Mouse (Mus musculus) limb, embryonic 11.5 days (tissue): ENCODE measurements around the gene Kif6. TPM values are rescaled to one million over a fixed set of nuclear protein-coding genes. Genes with fewer than 3 reads are reported as not detected.

Experiments used
- ATAC-seq: fragments of 200-750 bp; cut with Nextera tagmentation; 2 replicates; pipeline ENCODE4 v1.8.0; 2017; ENCODE audit warnings: low read depth; ENCODE audit not compliant: insufficient number of reproducible peaks, low FRiP score, low TSS enrichment
- DNase-seq: peaks from one replicate; pipeline ENCODE4 v3.0.0-alpha.2; 2015; ENCODE audit warnings: low spot score
- H3K27ac ChIP-seq: fragments of 300-500 bp; sonication (generic); replicated peaks from 2 replicates; pipeline ENCODE4 v1.5.1; 2014; ENCODE audit warnings: low read depth, mild to moderate bottlenecking, low read length
- H3K27me3 ChIP-seq: fragments of 300-500 bp; sonication (generic); 2 replicates; pipeline ENCODE4 v1.6.1; 2014; ENCODE audit warnings: mild to moderate bottlenecking, low read length, mixed read lengths; ENCODE audit not compliant: control insufficient read depth, insufficient read depth
- H3K36me3 ChIP-seq: fragments of 300-500 bp; sonication (generic); 2 replicates; pipeline ENCODE4 v1.6.1; 2014; ENCODE audit warnings: mild to moderate bottlenecking, low read length, moderate library complexity, mixed read lengths; ENCODE audit not compliant: control insufficient read depth, insufficient read depth
- H3K4me1 ChIP-seq: fragments of 300-500 bp; sonication (generic); 2 replicates; pipeline ENCODE4 v1.6.1; 2014; ENCODE audit warnings: low read length, mixed read lengths; ENCODE audit not compliant: control insufficient read depth, insufficient read depth
- H3K4me2 ChIP-seq: fragments of 300-500 bp; sonication (generic); 2 replicates; pipeline ENCODE4 v1.6.1; 2014; ENCODE audit warnings: low read depth, mild to moderate bottlenecking, moderate library complexity; ENCODE audit not compliant: severe bottlenecking
- H3K4me3 ChIP-seq: fragments of 300-500 bp; sonication (generic); 2 replicates; pipeline ENCODE4 v1.5.1; 2014; ENCODE audit warnings: low read depth, low read length
- H3K9ac ChIP-seq: fragments of 300-500 bp; sonication (generic); 2 replicates; pipeline ENCODE4 v1.6.1; 2014; ENCODE audit warnings: mild to moderate bottlenecking, low read length
- H3K9me3 ChIP-seq: fragments of 300-500 bp; sonication (generic); 2 replicates; pipeline ENCODE4 v1.6.1; 2016; ENCODE audit warnings: low read length; ENCODE audit not compliant: control insufficient read depth
- WGBS: fragments of 180-500 bp; shearing (Covaris S2); extraction: QIAGEN DNeasy Blood & Tissue Kit; methylation state at CpG from one replicate; pipeline ENCODE4 v1.1.7; 2014; 5-methylcytosine and 5-hydroxymethylcytosine counted together
- polyA plus RNA-seq: library from polyadenylated mRNA; unstranded; fragments of >200 nt; fragmentation: Nextera tagmentation; extraction: Ambion mirVana; gene quantifications from 2 replicates; pipeline ENCODE4 v1.2.1, GENCODE M21; 2014

Kif6 gene
- polyA plus RNA-seq, 1 experiment from 2014 or later = 4.9 TPM

DNA sequence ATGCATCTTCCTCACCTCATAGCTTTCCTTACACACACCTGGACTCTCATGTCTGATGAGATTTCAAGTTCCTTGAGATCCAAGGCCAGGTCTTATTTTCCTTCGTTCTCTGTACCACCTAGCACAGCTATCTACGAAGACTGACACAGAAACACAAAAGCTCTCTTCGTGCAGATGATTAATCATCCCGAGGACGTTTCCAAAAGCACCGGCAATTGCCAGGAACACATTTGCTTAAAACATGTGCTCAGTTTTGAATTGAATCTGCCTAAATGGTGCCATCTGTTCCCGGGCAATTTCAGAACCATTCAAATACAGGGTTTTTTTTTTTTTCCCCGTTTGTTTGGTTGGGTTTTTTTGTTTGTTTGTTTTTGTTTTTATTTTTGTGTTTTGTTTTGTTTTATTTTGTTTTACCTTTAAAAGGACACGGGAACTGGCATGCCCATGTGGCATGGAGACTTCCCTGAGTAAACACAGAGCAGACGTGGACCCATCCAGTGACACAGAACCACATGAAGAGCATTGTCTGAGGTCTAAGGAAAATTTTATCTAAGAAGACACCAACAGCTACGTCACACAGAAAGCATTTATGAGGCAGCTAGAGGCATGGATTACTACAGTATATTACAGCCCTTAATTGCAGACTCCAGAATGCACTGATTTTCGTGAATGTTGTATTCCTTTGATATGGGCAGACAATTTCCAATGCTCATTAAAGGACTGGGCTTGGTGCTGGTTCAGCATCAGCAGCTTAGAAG is 88.7 kb downstream of the Kif6 start:
- DNase-seq (no peak), ATAC-seq (no peak)
- Histone ChIP-seq H3K4me2 (no peak overlapping the region), H3K27ac (no peak overlapping the region), H3K4me3 (no peak overlapping the region), H3K4me1 (0 out of 2 replicates have a peak, but pooled peaks cover 2% of the 10 kb centered on the region), H3K36me3 (no peaks in the 10 kb centered on the region), H3K9ac (no peak overlapping the region), H3K27me3 (no peaks in the 10 kb centered on the region), H3K9me3 (no peaks in the 10 kb centered on the region)
- WGBS = 63% methylated on average over 12 of the region's 12 CpGs

DNA sequence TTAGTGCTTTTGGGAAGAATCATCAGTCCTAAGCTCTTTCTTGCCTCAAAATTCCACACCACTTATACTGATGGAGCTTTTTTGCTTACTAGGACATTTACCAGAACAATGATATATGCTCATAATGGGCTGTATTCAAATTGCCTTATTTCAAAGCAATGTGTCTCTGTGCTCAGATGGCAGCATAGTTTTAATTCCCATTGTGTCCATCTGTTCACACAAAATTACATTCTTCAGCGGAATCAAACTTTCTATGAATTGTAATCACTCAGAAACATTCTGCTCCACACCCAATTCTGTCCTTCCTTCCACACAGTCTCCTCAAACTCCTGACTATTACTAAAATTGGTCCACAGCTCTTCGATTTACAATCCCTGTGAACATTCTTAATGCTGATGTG is 94.3 kb downstream of the Kif6 start:
- Histone ChIP-seq H3K9me3 (no peaks in the 10 kb centered on the region), H3K36me3 (no peaks in the 10 kb centered on the region), H3K9ac (no peak overlapping the region), H3K27me3 (no peaks in the 10 kb centered on the region), H3K4me1 (no peaks in the 10 kb centered on the region), H3K4me2 (no peak overlapping the region), H3K27ac (no peak overlapping the region), H3K4me3 (no peak overlapping the region)
- 87% methylated on average over 2 of the region's 2 CpGs for WGBS
- ATAC-seq (no peak), DNase-seq (no peak)

DNA sequence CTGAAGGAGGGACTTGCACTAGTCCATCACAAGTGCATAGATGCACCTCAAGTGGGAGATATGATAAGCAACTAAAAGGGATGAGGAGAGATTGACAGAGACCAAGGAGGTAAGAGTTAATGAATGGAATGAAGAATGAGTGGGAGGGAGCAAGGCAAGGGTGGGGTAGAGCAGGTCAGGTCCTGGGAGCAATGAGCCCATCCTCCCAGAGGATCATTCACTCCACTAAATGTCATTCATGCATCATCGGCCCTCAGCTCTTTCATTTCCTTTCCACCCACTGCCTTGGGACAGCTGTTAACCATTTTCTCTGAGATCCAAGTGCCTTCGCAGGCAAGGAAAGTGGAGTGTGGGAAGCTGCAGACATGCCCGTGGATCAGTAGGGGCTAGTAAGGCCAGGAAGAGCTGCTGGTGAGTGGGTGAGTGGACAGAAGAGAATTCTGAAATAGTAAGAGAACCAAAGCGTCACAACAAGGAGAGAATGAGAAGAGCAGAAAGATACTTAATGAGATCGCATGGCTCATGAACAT is 95.2 kb downstream of the Kif6 start:
- Histone ChIP-seq H3K4me2 (no peak overlapping the region), H3K27me3 (no peaks in the 10 kb centered on the region), H3K27ac (no peak overlapping the region), H3K36me3 (no peaks in the 10 kb centered on the region), H3K9me3 (no peaks in the 10 kb centered on the region), H3K9ac (no peak overlapping the region), H3K4me3 (no peak overlapping the region), H3K4me1 (no peaks in the 10 kb centered on the region)
- 68% methylated on average over 5 of the region's 5 CpGs for WGBS
- no peak for DNase-seq
- ATAC-seq = no peak

DNA sequence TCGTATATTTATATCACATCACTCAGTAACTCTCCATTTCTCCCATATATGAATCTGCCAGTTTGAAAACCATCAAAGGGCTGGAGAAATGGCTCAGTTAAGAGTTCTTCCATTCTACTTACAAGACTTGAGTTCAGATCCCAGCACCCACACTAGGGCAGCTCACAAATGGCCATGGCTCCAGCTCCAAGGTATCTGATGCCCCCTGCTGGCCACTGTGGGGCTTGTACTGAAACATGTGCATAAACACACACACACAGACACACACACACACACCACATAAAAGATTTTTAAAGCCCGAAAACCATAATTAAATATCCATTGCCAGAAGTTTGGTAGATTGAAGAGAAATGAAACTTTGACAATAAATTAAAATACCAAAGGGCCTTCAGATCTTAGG is 111.3 kb downstream of the Kif6 start:
- H3K9ac ChIP-seq = no peak overlapping the region
- H3K27ac ChIP-seq = no peak overlapping the region
- no peaks in the 10 kb centered on the region for H3K9me3 ChIP-seq
- H3K4me1 ChIP-seq = no peaks in the 10 kb centered on the region
- no peaks in the 10 kb centered on the region for H3K36me3 ChIP-seq
- no peaks in the 10 kb centered on the region for H3K27me3 ChIP-seq
- H3K4me2 ChIP-seq = no peak overlapping the region
- 96% methylated on average over 2 of the region's 2 CpGs for WGBS
- ATAC-seq = no peak
- DNase-seq = no peak
- no peak overlapping the region for H3K4me3 ChIP-seq

DNA sequence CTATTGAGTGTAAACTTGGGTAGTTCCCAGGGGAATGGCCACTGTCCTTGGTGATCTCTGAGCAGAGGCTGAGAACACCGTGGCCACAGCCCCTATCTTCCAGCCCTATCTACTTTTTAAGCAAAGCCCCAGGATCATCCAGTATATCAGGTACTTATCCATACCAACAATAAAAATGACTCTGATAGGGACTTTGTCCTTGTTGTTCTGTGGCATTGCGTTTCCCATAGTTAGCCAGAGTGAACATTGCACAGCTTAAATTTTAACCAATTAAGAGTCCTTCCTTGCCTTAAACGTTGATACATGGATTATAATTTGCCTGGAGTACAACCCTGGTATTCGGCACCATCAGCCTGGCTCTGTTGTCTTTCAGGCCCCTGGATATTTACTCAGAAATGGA is 112.0 kb downstream of the Kif6 start:
- DNase-seq (no peak), ATAC-seq (no peak)
- no peaks in the 10 kb centered on the region for H3K36me3 ChIP-seq
- H3K4me3 ChIP-seq = no peak overlapping the region
- no peak overlapping the region for H3K27ac ChIP-seq
- no peaks in the 10 kb centered on the region for H3K9me3 ChIP-seq
- no peak overlapping the region for H3K9ac ChIP-seq
- H3K4me2 ChIP-seq = no peak overlapping the region
- no peaks in the 10 kb centered on the region for H3K4me1 ChIP-seq
- no peaks in the 10 kb centered on the region for H3K27me3 ChIP-seq
- WGBS = 92% methylated on average over 4 of the region's 4 CpGs

DNA sequence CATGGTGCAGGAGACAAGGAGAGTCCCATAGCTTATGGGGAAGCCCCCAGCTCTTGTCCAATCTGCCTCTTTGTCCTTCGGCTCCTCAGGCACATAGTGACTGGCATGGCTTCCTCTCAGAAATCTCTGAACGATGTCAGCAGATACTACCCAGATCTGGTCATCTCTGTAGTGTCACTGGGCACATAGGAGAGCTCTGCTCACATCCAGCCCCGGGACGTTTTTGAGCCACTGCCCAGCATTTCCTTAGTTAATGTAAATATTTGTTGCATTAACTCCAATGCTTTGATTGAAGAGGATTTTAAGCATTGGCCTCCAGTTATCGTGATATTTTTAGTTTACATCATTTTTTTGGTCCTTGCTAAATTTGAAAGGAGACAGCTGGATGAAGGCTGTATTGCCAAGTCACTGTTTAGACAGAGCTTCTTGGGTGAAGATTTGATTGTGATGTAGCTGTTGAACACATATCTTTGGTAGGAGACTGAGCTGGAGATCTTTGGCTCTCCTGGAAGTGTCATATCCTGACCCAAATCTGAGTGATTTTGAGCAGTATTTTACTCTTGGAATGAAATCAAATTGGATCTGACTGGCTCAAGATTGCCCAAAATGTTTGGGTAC is 112.6 kb downstream of the Kif6 start:
- Histone ChIP-seq H3K27me3 (no peaks in the 10 kb centered on the region), H3K4me3 (no peak overlapping the region), H3K4me2 (no peak overlapping the region), H3K9ac (no peak overlapping the region), H3K36me3 (no peaks in the 10 kb centered on the region), H3K4me1 (no peaks in the 10 kb centered on the region), H3K27ac (no peak overlapping the region), H3K9me3 (no peaks in the 10 kb centered on the region)
- ATAC-seq (no peak), DNase-seq (no peak)
- WGBS = 93% methylated on average over 5 of the region's 5 CpGs

DNA sequence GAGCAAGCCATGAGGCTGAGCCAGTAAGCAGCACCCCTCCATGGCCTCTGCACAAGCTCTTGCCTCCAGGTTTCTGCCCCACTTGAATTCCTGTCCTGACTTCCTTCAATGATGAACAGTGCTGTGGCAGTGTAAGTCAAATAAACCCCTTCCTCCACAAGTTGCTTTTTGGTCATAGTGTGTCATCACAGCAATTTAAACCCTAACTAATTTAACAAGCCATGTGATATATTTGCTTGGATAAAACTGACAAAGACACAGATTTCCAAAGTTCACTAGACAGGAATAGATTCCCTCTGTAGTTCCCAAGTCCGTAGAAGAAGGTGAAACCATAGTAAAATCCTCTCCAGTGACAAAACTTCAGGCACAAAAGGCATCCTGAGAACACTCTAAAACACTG is 114.9 kb downstream of the Kif6 start:
- H3K9me3 ChIP-seq = no peaks in the 10 kb centered on the region
- no peak for DNase-seq
- WGBS = 79% methylated on average over 1 of the region's 1 CpGs
- H3K27me3 ChIP-seq = no peaks in the 10 kb centered on the region
- H3K4me2 ChIP-seq = no peak overlapping the region
- no peak for ATAC-seq
- H3K27ac ChIP-seq = no peak overlapping the region
- H3K36me3 ChIP-seq = no peaks in the 10 kb centered on the region
- H3K4me1 ChIP-seq = no peaks in the 10 kb centered on the region
- no peak overlapping the region for H3K4me3 ChIP-seq
- no peak overlapping the region for H3K9ac ChIP-seq

DNA sequence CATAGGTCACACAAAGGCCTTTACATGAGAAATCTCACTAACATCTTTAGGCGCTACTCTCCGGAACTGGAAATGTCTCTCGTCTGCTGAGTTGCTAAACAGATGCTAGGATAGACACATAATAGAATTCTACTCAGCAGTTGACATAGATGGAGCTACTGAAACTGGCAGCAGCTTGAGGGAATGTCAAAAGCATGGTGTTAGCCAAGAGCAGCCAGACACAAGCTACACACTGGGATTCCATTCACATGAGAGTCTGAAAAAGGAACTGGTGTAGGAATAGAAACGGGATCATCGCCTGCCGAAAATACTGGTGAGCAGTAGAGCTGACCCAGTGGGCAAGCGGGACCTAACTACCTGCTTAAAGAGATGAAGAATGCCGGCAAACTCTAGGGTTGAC is 117.8 kb downstream of the Kif6 start:
- 92% methylated on average over 8 of the region's 8 CpGs for WGBS

More for the DNA sequence above, 117.8 kb downstream of the Kif6 start:
- Histone ChIP-seq H3K27me3 (no peaks in the 10 kb centered on the region), H3K9me3 (no peaks in the 10 kb centered on the region), H3K9ac (no peak overlapping the region), H3K27ac (no peak overlapping the region), H3K36me3 (no peaks in the 10 kb centered on the region), H3K4me2 (no peak overlapping the region), H3K4me1 (no peaks in the 10 kb centered on the region), H3K4me3 (no peak overlapping the region)
- DNase-seq = no peak
- ATAC-seq = no peak
